Mouse (Mus musculus) kidney, postnatal 0 days (tissue): ENCODE measurements at regions not wholly inside any gene's neighbourhood (a gene's known extent, or its start where the extent isn't known, plus 50 kb on each side); places are given as distances from the start of the nearest gene placed in this dataset.

Experiments used
- ATAC-seq: fragments of 200-750 bp; cut with Nextera tagmentation; replicated peaks from 2 replicates; pipeline ENCODE4 v1.8.0; 2017; ENCODE audit warnings: low read depth, moderate number of reproducible peaks, moderate TSS enrichment, moderate library complexity; ENCODE audit not compliant: low FRiP score
- DNase-seq: peaks from one replicate; pipeline ENCODE4 v3.0.0-alpha.2; 2016; ENCODE audit warnings: low spot score
- H3K27ac ChIP-seq: fragments of 300-500 bp; sonication (generic); 2 replicates; pipeline ENCODE4 v1.5.1; 2014; ENCODE audit warnings: mild to moderate bottlenecking
- H3K27me3 ChIP-seq: fragments of 300-500 bp; sonication (generic); 2 replicates; pipeline ENCODE4 v1.6.1; 2014; ENCODE audit warnings: low read length, mixed read lengths; ENCODE audit not compliant: insufficient read depth
- H3K36me3 ChIP-seq: fragments of 300-500 bp; sonication (generic); 2 replicates; pipeline ENCODE4 v1.6.1; 2014; ENCODE audit warnings: low read length, mixed read lengths; ENCODE audit not compliant: insufficient read depth
- H3K4me1 ChIP-seq: fragments of 300-500 bp; sonication (generic); replicated peaks from 2 replicates; pipeline ENCODE4 v1.6.1; 2014; ENCODE audit warnings: antibody characterized with exemption, low read length, mixed read lengths; ENCODE audit not compliant: insufficient read depth
- H3K4me2 ChIP-seq: fragments of 300-500 bp; sonication (generic); 2 replicates; pipeline ENCODE4 v1.6.1; 2014; ENCODE audit warnings: mild to moderate bottlenecking, low read length, moderate library complexity, mixed read lengths
- H3K4me3 ChIP-seq: fragments of 300-500 bp; sonication (generic); replicated peaks from 2 replicates; pipeline ENCODE4 v1.5.1; 2014; ENCODE audit warnings: low read depth, low read length
- H3K9ac ChIP-seq: fragments of 300-500 bp; sonication (generic); 2 replicates; pipeline ENCODE4 v1.6.1; 2014; ENCODE audit warnings: low read depth, low read length
- H3K9me3 ChIP-seq: fragments of 300-500 bp; sonication (generic); replicated peaks from 2 replicates; pipeline ENCODE4 v1.6.1; 2016; ENCODE audit warnings: low read length, inconsistent platforms, mixed read lengths
- CTCF ChIP-seq: IDR thresholded peaks from 2 replicates; pipeline ENCODE4 v1.5.1; 2016; ENCODE audit warnings: antibody characterized with exemption, low read depth, mild to moderate bottlenecking, moderate library complexity
- WGBS: fragments of 180-500 bp; shearing (Covaris S2); extraction: QIAGEN DNeasy Blood & Tissue Kit; methylation state at CpG from one replicate; pipeline ENCODE4 v1.1.7; 2014; 5-methylcytosine and 5-hydroxymethylcytosine counted together

DNA sequence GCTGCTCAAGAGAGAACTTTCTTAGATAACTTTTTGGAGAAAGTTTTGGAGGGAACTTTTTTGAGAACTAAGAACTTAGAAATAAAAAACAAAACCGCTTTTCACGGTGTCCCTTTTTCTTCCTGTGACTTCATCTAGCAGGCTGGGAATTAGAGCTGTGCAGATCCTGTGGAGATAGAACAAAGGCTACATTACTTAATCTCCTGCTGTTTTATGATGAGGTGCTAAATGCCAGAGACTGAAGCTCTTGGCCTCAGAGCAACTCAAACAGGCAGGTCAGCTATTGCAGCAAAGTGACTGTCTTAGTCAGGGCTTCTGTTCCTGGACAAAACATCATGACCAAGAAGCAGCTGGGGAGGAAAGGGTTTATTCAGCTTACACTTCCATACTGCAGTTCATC lies 157.3 kb downstream of the Pth2r start:
- H3K4me2 ChIP-seq, result no peak overlapping the region
- H3K36me3 ChIP-seq, result no peaks in the 10 kb centered on the region
- TF ChIP-seq CTCF, result no peak
- no peaks in the 10 kb centered on the region for H3K4me1 ChIP-seq
- 86% methylated on average over 2 of the region's 2 CpGs for WGBS
- H3K27me3 ChIP-seq, result no peaks in the 10 kb centered on the region
- H3K27ac ChIP-seq, result no peak overlapping the region
- no peak for DNase-seq
- H3K9ac ChIP-seq, result no peak overlapping the region
- no peak overlapping the region for H3K4me3 ChIP-seq
- no peak for ATAC-seq
- no peaks in the 10 kb centered on the region for H3K9me3 ChIP-seq

DNA sequence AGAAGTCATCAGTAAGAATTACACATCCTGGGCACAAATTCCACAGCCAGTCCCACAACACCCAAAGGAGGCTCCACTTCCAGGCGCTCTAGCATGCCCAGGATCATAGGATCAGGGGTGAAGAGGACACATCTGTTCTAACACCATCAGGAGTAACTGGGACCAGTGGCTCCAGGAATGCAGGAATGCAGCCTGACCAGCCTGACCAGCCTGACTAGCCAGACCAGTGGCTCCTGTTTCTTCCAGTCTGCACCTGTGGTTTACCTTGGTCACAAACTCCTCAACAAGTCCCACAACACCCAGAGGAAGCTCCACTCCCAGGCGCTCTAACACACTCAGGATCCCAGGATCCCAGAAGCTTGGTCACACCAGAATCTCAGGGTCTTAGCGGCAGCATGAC lies 158.3 kb downstream of the Pth2r start:
- H3K9ac ChIP-seq, result no peak overlapping the region
- TF ChIP-seq CTCF, result no peak

More for the DNA sequence above, 158.3 kb downstream of the Pth2r start:
- DNase-seq (no peak), ATAC-seq (peak; percentile 81)
- no peaks in the 10 kb centered on the region for H3K4me1 ChIP-seq
- no peak overlapping the region for H3K27ac ChIP-seq
- no peak overlapping the region for H3K4me3 ChIP-seq
- no peak overlapping the region for H3K4me2 ChIP-seq
- 78% methylated on average over 3 of the region's 3 CpGs for WGBS
- no peaks in the 10 kb centered on the region for H3K9me3 ChIP-seq
- no peaks in the 10 kb centered on the region for H3K27me3 ChIP-seq
- H3K36me3 ChIP-seq, result no peaks in the 10 kb centered on the region
